ENCODE assay signal across 7 mouse cellular contexts in genomic region chr3:83054759-83055158, GRCm38 (mm10). TPM values are rescaled to one million over a fixed set of nuclear protein-coding genes. Genes with fewer than 3 reads are reported as not detected.
DNase-seq lines count a peak whose midpoint lies in the region; ATAC-seq and TF ChIP-seq lines count a peak whose summit lies in the region.

No protein-coding gene starts in this region.

- H3K27me3 ChIP-seq in neural tube, embryonic 11.5 days (ENCODE audit: control insufficient read depth, insufficient read depth, low read length) = no peaks in the 10 kb centered on the region
- H3K27me3 ChIP-seq in forebrain, embryonic 10.5 days (ENCODE audit: poor library complexity, severe bottlenecking) = no peaks in the 10 kb centered on the region
- no peaks in the 10 kb centered on the region for H3K27me3 ChIP-seq in limb, embryonic 14.5 days (ENCODE audit: control insufficient read depth, insufficient read depth, low read length)
- H3K27me3 ChIP-seq in stomach, postnatal 0 days (ENCODE audit: control insufficient read depth, insufficient read depth, low read length) = no peaks in the 10 kb centered on the region

- no peak for TF ChIP-seq EP300 in stomach, postnatal 0 days (optimal IDR thresholded peaks at IDR 0.05)

- H3K27ac ChIP-seq in neural tube, embryonic 11.5 days (ENCODE audit: low read depth, low read length) = no peak overlapping the region
- H3K27ac ChIP-seq in forebrain, embryonic 10.5 days = peak overlapping the region; percentile 87; the same call in 1 of the 2 replicates
- no peak overlapping the region for H3K27ac ChIP-seq in limb, embryonic 14.5 days (replicated peaks; ENCODE audit: low read depth, low read length)
- H3K27ac ChIP-seq in stomach, postnatal 0 days (replicated peaks) = no peak overlapping the region

- H3K4me1 ChIP-seq in neural tube, embryonic 11.5 days (ENCODE audit: control insufficient read depth, insufficient read depth, low read length) = no peaks in the 10 kb centered on the region; the same call in 1 of the 2 replicates
- peaks cover 10% of the 10 kb centered on the region for H3K4me1 ChIP-seq in forebrain, embryonic 10.5 days
- peaks cover 10% of the 10 kb centered on the region for H3K4me1 ChIP-seq in limb, embryonic 14.5 days (ENCODE audit: control insufficient read depth, insufficient read depth, low read length)
- peaks cover 3% of the 10 kb centered on the region; the same call in 1 of the 2 replicates for H3K4me1 ChIP-seq in stomach, postnatal 0 days (replicated peaks; ENCODE audit: control insufficient read depth, insufficient read depth)

- no peaks in the 10 kb centered on the region for H3K9me3 ChIP-seq in neural tube, embryonic 11.5 days (ENCODE audit: control insufficient read depth, low read length)
- H3K9me3 ChIP-seq in forebrain, embryonic 10.5 days = no peaks in the 10 kb centered on the region
- H3K9me3 ChIP-seq in limb, embryonic 14.5 days (ENCODE audit: control insufficient read depth, low read length) = no peaks in the 10 kb centered on the region
- H3K9me3 ChIP-seq in stomach, postnatal 0 days (ENCODE audit: control insufficient read depth, low read length) = no peaks in the 10 kb centered on the region

- TF ChIP-seq CTCF in stomach, postnatal 0 days (IDR thresholded peaks at IDR 0.05; ENCODE audit: low read depth) = no peak

- H3K4me2 ChIP-seq in neural tube, embryonic 11.5 days (ENCODE audit: low read depth) = peak overlapping the region; percentile 16; the same call in 1 of the 2 replicates
- peak overlapping the region; percentile 41 for H3K4me2 ChIP-seq in limb, embryonic 14.5 days (replicated peaks; ENCODE audit: low read depth, low read length, severe bottlenecking)
- peak overlapping the region; percentile 42 for H3K4me2 ChIP-seq in stomach, postnatal 0 days (replicated peaks; ENCODE audit: low read depth)

- H3K9ac ChIP-seq in neural tube, embryonic 11.5 days (ENCODE audit: low read length) = no peak overlapping the region
- H3K9ac ChIP-seq in limb, embryonic 14.5 days (ENCODE audit: low read depth, low read length, severe bottlenecking) = no peak overlapping the region
- H3K9ac ChIP-seq in stomach, postnatal 0 days (ENCODE audit: low read length) = no peak overlapping the region

- TF ChIP-seq POLR2A in limb, embryonic 14.5 days (IDR thresholded peaks at IDR 0.05; ENCODE audit: borderline replicate concordance, extremely low read depth, insufficient read depth, insufficient read length) = no peak

- peak overlapping the region; percentile 84 for H3K4me3 ChIP-seq in neural tube, embryonic 11.5 days (ENCODE audit: low read depth, low read length)
- peak overlapping the region; percentile 83 for H3K4me3 ChIP-seq in forebrain, embryonic 10.5 days
- peak overlapping the region; percentile 83 for H3K4me3 ChIP-seq in limb, embryonic 14.5 days (replicated peaks; ENCODE audit: low read length)
- peak overlapping the region; percentile 29; the same call in 1 of the 2 replicates for H3K4me3 ChIP-seq in stomach, postnatal 0 days (ENCODE audit: low read depth, low read length)

- peaks cover 7% of the 10 kb centered on the region for H3K36me3 ChIP-seq in neural tube, embryonic 11.5 days (ENCODE audit: control insufficient read depth, insufficient read depth, low read length)
- peaks cover 32% of the 10 kb centered on the region for H3K36me3 ChIP-seq in forebrain, embryonic 10.5 days (replicated peaks)
- H3K36me3 ChIP-seq in limb, embryonic 14.5 days (ENCODE audit: control insufficient read depth, insufficient read depth, low read length) = peaks cover 27% of the 10 kb centered on the region
- H3K36me3 ChIP-seq in stomach, postnatal 0 days (ENCODE audit: control insufficient read depth, insufficient read depth, low read length) = 0 out of 2 replicates have a peak, but pooled peaks cover 4% of the 10 kb centered on the region

- no peak for ATAC-seq in neural tube, embryonic 11.5 days (ENCODE audit: insufficient read depth, low FRiP score, low TSS enrichment)
- ATAC-seq in limb, embryonic 14.5 days (ENCODE audit: low FRiP score, low read depth) = peak; percentile 31
- ATAC-seq in stomach, postnatal 0 days (ENCODE audit: low FRiP score, low TSS enrichment) = no peak

- 33% methylated on average over 13 of the region's 13 CpGs for WGBS in neural tube, embryonic 11.5 days
- 38% methylated on average over 13 of the region's 13 CpGs for WGBS in forebrain, embryonic 10.5 days
- WGBS in limb, embryonic 14.5 days = 35% methylated on average over 13 of the region's 13 CpGs
- 22% methylated on average over 13 of the region's 13 CpGs for WGBS in stomach, postnatal 0 days

- DNase-seq in neural tube, embryonic 11.5 days (ENCODE audit: low spot score) = no peak
- DNase-seq in neural tube, embryonic 10.5 days (ENCODE audit: extremely low spot score, low spot score) = no peak
- no peak for DNase-seq in forebrain, embryonic 10.5 days (ENCODE audit: extremely low spot score, low spot score)
- DNase-seq in limb, embryonic 14.5 days (ENCODE audit: low spot score) = no peak
- no peak for DNase-seq in stomach, postnatal 0 days (ENCODE audit: low spot score)
- DNase-seq in right cerebral cortex, postnatal 36 days (ENCODE audit: low spot score in 2 of 2) = no peak
- no peak for DNase-seq in cerebellum, adult 9-10 months

RNA-seq across cellular contexts. Expression of gene Plrg1, which starts 0.6 kb away (rescaled TPM):
- polyA plus RNA-seq in neural tube, embryonic 11.5 days (2014; fragmentation: Nextera tagmentation; extraction: Ambion mirVana) = 141 and 149 TPM in 2 replicates
- 136 and 137 TPM in 2 replicates for polyA plus RNA-seq in forebrain, embryonic 10.5 days (2016; fragmentation: Nextera tagmentation; extraction: Ambion mirVana)
- 80.3 and 93.3 TPM in 2 replicates for polyA plus RNA-seq in limb, embryonic 14.5 days (2012; rRNA removed)
- 101 and 103 TPM in 2 replicates for polyA plus RNA-seq in limb, embryonic 14.5 days (2014; fragmentation: Nextera tagmentation; extraction: Ambion mirVana)
- 43.7 and 44.6 TPM in 2 replicates for polyA plus RNA-seq in stomach, postnatal 0 days (2015; fragmentation: Nextera tagmentation; extraction: Ambion mirVana)

RNA-seq across cellular contexts. Expression of gene Fgb, which starts 5.1 kb away (rescaled TPM):
- 0.08 and 0.16 TPM in 2 replicates for polyA plus RNA-seq in neural tube, embryonic 11.5 days (2014; fragmentation: Nextera tagmentation; extraction: Ambion mirVana)
- polyA plus RNA-seq in forebrain, embryonic 10.5 days (2016; fragmentation: Nextera tagmentation; extraction: Ambion mirVana) = not detected in 2 replicates
- 0.27 and 0.34 TPM in 2 replicates for polyA plus RNA-seq in limb, embryonic 14.5 days (2012; rRNA removed)
- not detected in 2 replicates for polyA plus RNA-seq in limb, embryonic 14.5 days (2014; fragmentation: Nextera tagmentation; extraction: Ambion mirVana)
- polyA plus RNA-seq in stomach, postnatal 0 days (2015; fragmentation: Nextera tagmentation; extraction: Ambion mirVana) = 2.8 and 6.1 TPM in 2 replicates

RNA-seq across cellular contexts. Expression of gene Fga, which starts 28.9 kb away (rescaled TPM):
- polyA plus RNA-seq in neural tube, embryonic 11.5 days (2014; fragmentation: Nextera tagmentation; extraction: Ambion mirVana) = 0.14 TPM in 1 of 2 replicates, not detected in the other
- not detected in 2 replicates for polyA plus RNA-seq in forebrain, embryonic 10.5 days (2016; fragmentation: Nextera tagmentation; extraction: Ambion mirVana)
- 0.20 and 0.38 TPM in 2 replicates for polyA plus RNA-seq in limb, embryonic 14.5 days (2012; rRNA removed)
- not detected in 2 replicates for polyA plus RNA-seq in limb, embryonic 14.5 days (2014; fragmentation: Nextera tagmentation; extraction: Ambion mirVana)
- 3.9 and 10.0 TPM in 2 replicates for polyA plus RNA-seq in stomach, postnatal 0 days (2015; fragmentation: Nextera tagmentation; extraction: Ambion mirVana)

RNA-seq across cellular contexts. Expression of gene Fgg, which starts 47.2 kb away (rescaled TPM):
- 0.17 and 0.23 TPM in 2 replicates for polyA plus RNA-seq in neural tube, embryonic 11.5 days (2014; fragmentation: Nextera tagmentation; extraction: Ambion mirVana)
- not detected in 2 replicates for polyA plus RNA-seq in forebrain, embryonic 10.5 days (2016; fragmentation: Nextera tagmentation; extraction: Ambion mirVana)
- polyA plus RNA-seq in limb, embryonic 14.5 days (2012; rRNA removed) = 0.68 and 0.77 TPM in 2 replicates
- 0.19 TPM in 1 of 2 replicates, not detected in the other for polyA plus RNA-seq in limb, embryonic 14.5 days (2014; fragmentation: Nextera tagmentation; extraction: Ambion mirVana)
- 4.6 and 11.2 TPM in 2 replicates for polyA plus RNA-seq in stomach, postnatal 0 days (2015; fragmentation: Nextera tagmentation; extraction: Ambion mirVana)

Comparison
In these comparisons a context has a peak if more than half of its experiments do, and no peak if none do; other contexts are left out.
1. H3K4me3 ChIP-seq: peak in every context shown above with its lines; median percentile 84 in neural tube, embryonic 11.5 days; 83 in forebrain, embryonic 10.5 days; 83 in limb, embryonic 14.5 days; 29 in stomach, postnatal 0 days.